Mouse (Mus musculus): ENCODE measurements around the gene Hspbap1. TPM values are rescaled to one million over a fixed set of nuclear protein-coding genes. Genes with fewer than 3 reads are reported as not detected.

Gene Hspbap1
- 15.1 and 17.3 TPM in 2 replicates for polyA plus RNA-seq (2014; fragmentation: Nextera tagmentation; extraction: Ambion mirVana)

DNA sequence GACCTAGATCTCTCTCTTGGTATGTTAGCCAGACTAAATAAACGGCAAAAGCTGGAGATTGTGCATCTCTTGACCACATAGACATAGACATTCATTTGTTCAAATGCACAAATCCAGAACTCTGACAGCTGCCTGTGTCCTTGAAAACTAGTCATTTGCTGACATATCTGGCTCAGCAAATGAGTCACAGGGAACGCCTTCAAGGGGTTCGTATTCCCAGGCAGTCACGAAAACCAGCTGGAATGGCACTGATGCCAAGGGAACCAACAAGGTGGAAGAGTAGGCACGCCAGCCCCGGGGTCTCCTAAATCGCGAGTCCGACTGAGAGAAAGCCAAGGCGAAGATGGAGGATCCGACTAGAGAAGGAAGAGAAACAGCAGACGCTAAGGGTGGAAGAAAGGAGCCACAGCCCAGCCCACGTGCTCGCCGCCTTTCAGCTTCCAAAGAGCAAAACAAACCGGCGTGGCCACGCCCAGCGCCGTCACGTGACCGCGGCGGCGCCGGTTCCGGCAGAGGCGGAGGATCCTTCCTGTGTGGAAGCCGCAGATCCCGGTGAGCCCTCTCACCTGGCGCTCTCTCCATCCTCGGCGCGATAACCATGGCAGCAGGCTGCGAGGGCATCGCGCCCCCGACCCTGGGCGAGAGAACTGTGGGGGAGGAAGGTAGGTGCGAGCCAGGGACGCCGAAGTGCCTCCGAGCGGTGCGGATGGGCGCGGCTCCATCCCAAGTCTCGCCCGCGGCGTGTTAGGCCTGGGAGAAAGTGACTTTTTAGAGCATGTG, at the start of gene Hspbap1:
Gene Hspbap1 (plus strand): TSS at position 498 of the 780 bp plus-strand sequence.
- WGBS: 1% methylated on average over 51 of the region's 51 CpGs
- peaks cover 33% of the 10 kb centered on the region for H3K4me1 ChIP-seq (replicated peaks; ENCODE audit: control insufficient read depth, insufficient read depth, low read length)
- ATAC-seq (ENCODE audit: low FRiP score) (peak; percentile 85), DNase-seq (ENCODE audit: low spot score) (peak; percentile 90)
- H3K36me3 ChIP-seq (replicated peaks; ENCODE audit: control insufficient read depth, insufficient read depth): no peaks in the 10 kb centered on the region
- H3K9me3 ChIP-seq (ENCODE audit: control insufficient read depth, low read length): no peaks in the 10 kb centered on the region
- H3K27ac ChIP-seq: peak within 1 kb of the TSS; percentile 65
- H3K4me3 ChIP-seq (replicated peaks; ENCODE audit: low read length): peak within 1 kb of the TSS; percentile 95
- no peaks in the 10 kb centered on the region for H3K27me3 ChIP-seq (ENCODE audit: control insufficient read depth, insufficient read depth, low read length)
- peak within 1 kb of the TSS; percentile 93 for H3K9ac ChIP-seq
- H3K4me2 ChIP-seq (replicated peaks): peak within 1 kb of the TSS; percentile 86

DNA sequence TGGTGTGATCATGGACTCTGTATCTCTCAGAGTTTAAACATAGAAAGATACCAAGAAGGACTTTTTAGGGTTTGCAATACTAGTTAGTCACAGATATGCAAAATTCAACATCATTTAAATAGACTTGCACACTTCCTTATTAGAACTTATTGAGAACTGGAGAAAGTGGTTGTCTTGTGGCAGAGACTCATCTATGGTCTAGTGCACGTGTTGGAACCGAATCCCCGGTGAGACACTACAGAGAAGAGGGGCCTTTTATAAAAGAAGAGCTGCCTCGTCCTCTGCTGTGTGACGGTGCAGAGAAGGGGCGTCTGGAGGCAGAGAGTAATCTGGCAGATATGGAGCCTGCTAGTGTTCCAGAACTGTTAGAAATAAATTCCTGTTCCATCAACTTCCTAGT, 45.6 kb upstream of the Hspbap1 start:
- H3K36me3 ChIP-seq (replicated peaks; ENCODE audit: control insufficient read depth, insufficient read depth): peaks cover 30% of the 10 kb centered on the region
- no peaks in the 10 kb centered on the region for H3K9me3 ChIP-seq (ENCODE audit: control insufficient read depth, low read length)
- DNase-seq (ENCODE audit: low spot score): no peak
- H3K9ac ChIP-seq: no peak overlapping the region
- H3K27ac ChIP-seq: no peak overlapping the region
- no peak overlapping the region for H3K4me2 ChIP-seq (replicated peaks)
- no peaks in the 10 kb centered on the region for H3K4me1 ChIP-seq (replicated peaks; ENCODE audit: control insufficient read depth, insufficient read depth, low read length)
- WGBS: 70% methylated on average over 6 of the region's 6 CpGs
- H3K4me3 ChIP-seq (replicated peaks; ENCODE audit: low read length): no peak overlapping the region
- no peaks in the 10 kb centered on the region for H3K27me3 ChIP-seq (ENCODE audit: control insufficient read depth, insufficient read depth, low read length)
- no peak for ATAC-seq (ENCODE audit: low FRiP score)

DNA sequence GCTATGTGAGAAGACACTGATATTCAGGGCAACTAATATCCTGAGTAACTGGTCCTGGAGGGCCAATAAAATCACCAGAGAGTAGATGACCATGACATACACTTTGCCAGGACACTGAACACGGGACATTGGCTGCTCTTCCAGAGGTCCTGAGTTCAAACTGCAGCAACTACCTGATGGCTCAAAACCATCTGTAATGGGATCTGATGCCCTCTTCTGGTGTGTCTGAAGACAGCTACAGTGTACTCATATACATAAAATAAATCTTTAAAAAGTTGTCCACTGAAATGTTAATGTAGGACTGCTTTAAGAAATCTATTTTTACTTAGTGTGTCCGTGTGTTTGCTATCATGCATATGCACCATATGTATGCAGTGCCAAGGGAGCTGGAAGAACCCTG, 43.6 kb upstream of the Hspbap1 start:
- Histone ChIP-seq H3K27ac (no peak overlapping the region), H3K4me1 (replicated peaks; ENCODE audit: control insufficient read depth, insufficient read depth, low read length) (no peaks in the 10 kb centered on the region), H3K9me3 (ENCODE audit: control insufficient read depth, low read length) (no peaks in the 10 kb centered on the region), H3K27me3 (ENCODE audit: control insufficient read depth, insufficient read depth, low read length) (no peaks in the 10 kb centered on the region), H3K36me3 (replicated peaks; ENCODE audit: control insufficient read depth, insufficient read depth) (peaks cover 33% of the 10 kb centered on the region), H3K4me3 (replicated peaks; ENCODE audit: low read length) (no peak overlapping the region), H3K4me2 (replicated peaks) (no peak overlapping the region), H3K9ac (no peak overlapping the region)
- DNase-seq (ENCODE audit: low spot score) (no peak), ATAC-seq (ENCODE audit: low FRiP score) (no peak)
- WGBS: 87% methylated on average over 2 of the region's 2 CpGs

DNA sequence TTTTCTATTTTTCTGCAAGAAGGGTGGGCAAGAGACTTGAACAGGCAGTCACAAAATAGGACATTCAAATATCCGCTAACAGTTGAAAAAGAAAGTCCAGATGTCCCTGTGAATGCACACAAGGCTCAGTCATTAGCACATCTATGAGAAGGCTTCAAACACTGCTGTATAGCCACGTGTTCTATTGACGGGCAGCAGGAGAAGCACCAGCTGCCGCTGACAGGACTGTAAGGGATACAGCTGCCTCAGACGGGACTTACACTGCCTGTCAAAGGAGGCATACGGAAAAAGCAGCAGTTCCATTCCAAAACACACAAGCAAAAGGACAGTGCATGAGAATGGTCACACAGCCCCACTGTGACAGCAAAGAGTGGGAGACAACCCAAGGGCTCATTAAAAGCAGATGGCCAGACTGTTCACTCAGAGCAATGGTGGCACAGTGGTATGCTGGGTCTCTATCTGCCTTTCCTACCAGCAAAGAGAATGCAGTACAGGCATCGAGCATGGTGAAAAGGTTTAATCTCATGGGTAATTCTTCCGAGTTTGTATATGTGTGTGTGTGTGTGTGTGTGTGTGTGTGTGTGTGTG, 40.9 kb upstream of the Hspbap1 start:
- Histone ChIP-seq H3K4me1 (replicated peaks; ENCODE audit: control insufficient read depth, insufficient read depth, low read length) (no peaks in the 10 kb centered on the region), H3K9ac (no peak overlapping the region), H3K27me3 (ENCODE audit: control insufficient read depth, insufficient read depth, low read length) (no peaks in the 10 kb centered on the region), H3K27ac (no peak overlapping the region), H3K4me2 (replicated peaks) (no peak overlapping the region), H3K4me3 (replicated peaks; ENCODE audit: low read length) (no peak overlapping the region), H3K36me3 (replicated peaks; ENCODE audit: control insufficient read depth, insufficient read depth) (peaks cover 32% of the 10 kb centered on the region), H3K9me3 (ENCODE audit: control insufficient read depth, low read length) (no peaks in the 10 kb centered on the region)
- peak; percentile 64; the same call in 1 of the 2 replicates for ATAC-seq (ENCODE audit: low FRiP score)
- DNase-seq (ENCODE audit: low spot score): peak; percentile 34
- WGBS: 30% methylated on average over 8 of the region's 8 CpGs

DNA sequence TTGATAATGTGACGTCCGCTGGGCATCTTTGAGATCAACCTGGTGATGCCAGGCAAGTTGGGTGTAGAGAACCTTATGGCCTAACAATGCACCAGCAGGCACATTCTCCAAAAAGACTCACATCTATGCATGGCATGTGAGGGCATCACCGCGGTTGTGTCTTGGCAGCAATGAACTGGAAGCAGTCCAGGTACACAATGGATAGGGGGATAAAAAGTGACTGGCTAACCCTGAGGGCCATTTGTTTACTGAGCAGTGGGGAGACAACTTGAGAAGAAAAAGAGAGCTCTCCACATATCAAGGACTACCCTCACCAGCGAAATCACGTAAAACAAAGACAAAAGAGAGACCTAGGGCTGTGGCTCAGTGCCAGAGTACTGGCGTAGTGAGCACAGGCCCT, 38.1 kb upstream of the Hspbap1 start:
- Histone ChIP-seq H3K9ac (no peak overlapping the region), H3K27ac (no peak overlapping the region), H3K4me2 (replicated peaks) (no peak overlapping the region), H3K36me3 (replicated peaks; ENCODE audit: control insufficient read depth, insufficient read depth) (peaks cover 43% of the 10 kb centered on the region), H3K9me3 (ENCODE audit: control insufficient read depth, low read length) (no peaks in the 10 kb centered on the region), H3K4me1 (replicated peaks; ENCODE audit: control insufficient read depth, insufficient read depth, low read length) (no peaks in the 10 kb centered on the region), H3K4me3 (replicated peaks; ENCODE audit: low read length) (no peak overlapping the region), H3K27me3 (ENCODE audit: control insufficient read depth, insufficient read depth, low read length) (no peaks in the 10 kb centered on the region)
- WGBS: 68% methylated on average over 7 of the region's 7 CpGs
- ATAC-seq (ENCODE audit: low FRiP score): no peak
- no peak for DNase-seq (ENCODE audit: low spot score)

DNA sequence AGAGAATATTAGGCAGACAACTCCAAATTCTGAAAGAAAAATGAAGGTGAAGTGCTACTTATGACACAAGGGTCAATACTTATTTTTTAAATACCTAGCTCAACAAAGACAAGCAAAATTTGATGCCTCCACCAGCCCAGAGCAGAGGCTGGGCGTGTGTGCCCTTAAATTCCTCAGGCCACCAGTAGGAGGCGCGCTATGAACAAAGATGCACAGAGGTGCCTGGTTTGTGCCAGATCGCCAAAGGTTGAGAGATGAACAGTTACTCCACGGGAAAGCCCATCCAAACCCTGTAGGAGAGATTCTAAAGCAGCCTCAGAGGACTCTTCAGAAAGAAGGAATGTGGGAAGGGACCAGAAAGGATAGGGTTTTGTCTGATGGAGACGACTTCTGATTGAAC, 36.1 kb upstream of the Hspbap1 start:
- no peak for ATAC-seq (ENCODE audit: low FRiP score)

DNA sequence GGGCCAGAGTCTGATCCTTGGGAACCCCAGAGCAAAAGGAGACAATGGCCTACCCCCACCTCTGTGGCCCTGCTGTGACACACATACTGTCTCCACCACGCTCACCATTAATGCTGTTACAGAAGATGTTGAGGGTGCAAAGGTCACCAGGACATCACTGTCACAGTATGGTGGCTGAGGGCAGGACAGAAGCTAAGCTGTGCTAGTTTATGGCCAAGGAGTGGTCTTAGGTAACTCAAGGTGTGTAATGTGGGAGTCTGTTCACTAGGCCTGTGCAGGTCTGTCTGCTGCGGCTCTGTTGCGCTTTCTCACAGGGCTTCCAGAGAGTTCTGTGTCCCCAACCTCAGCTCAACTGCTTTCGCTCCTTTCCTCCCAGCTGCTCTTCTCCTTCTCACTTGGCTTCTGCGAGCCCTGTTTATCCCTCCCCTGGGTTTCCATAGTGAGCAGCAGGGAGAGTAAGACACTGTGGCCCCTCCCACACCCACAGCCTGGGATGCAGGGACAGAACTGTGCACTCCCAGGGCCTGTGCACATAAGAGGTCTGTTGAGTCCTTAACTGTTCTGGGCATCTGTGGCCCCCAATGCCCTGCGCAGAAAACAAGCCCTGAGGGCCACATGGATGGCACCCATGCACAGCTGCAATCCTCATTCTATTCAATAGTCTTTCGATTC, 31.9 kb upstream of the Hspbap1 start:
- ATAC-seq (ENCODE audit: low FRiP score): peak; percentile 37; the same call in 1 of the 2 replicates
- DNase-seq (ENCODE audit: low spot score): no peak
- peaks cover 12% of the 10 kb centered on the region; the same call in 1 of the 2 replicates for H3K36me3 ChIP-seq (replicated peaks; ENCODE audit: control insufficient read depth, insufficient read depth)

More for the DNA sequence above, 36.1 kb upstream of the Hspbap1 start:
- H3K27ac ChIP-seq: no peak overlapping the region
- no peak overlapping the region for H3K9ac ChIP-seq
- WGBS: 18% methylated on average over 6 of the region's 6 CpGs
- H3K27me3 ChIP-seq (ENCODE audit: control insufficient read depth, insufficient read depth, low read length): no peaks in the 10 kb centered on the region
- H3K4me2 ChIP-seq (replicated peaks): no peak overlapping the region
- no peak overlapping the region for H3K4me3 ChIP-seq (replicated peaks; ENCODE audit: low read length)
- DNase-seq (ENCODE audit: low spot score): no peak
- peaks cover 5% of the 10 kb centered on the region; the same call in 1 of the 2 replicates for H3K4me1 ChIP-seq (replicated peaks; ENCODE audit: control insufficient read depth, insufficient read depth, low read length)
- H3K9me3 ChIP-seq (ENCODE audit: control insufficient read depth, low read length): no peaks in the 10 kb centered on the region
- peaks cover 34% of the 10 kb centered on the region; the same call in 1 of the 2 replicates for H3K36me3 ChIP-seq (replicated peaks; ENCODE audit: control insufficient read depth, insufficient read depth)

DNA sequence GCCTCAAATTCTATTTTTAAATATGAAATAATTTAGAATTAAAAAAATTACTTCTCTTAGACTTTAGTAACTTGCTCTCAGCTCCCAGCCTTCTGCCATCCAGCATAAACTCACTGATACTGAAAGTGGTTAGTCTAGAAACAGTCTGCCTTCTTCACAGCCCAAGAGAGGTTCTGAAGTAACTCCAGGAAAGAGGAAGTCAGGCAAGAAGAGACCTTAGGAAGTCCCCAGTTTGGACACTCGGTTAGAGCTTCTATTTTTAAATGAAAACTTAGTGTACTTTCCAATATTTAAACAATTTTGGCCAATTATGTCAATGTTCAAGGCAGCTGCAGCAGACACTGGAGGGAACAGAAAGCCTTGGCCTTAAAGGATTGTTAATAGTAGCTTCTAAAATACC, 30.6 kb upstream of the Hspbap1 start:
- ATAC-seq (ENCODE audit: low FRiP score): no peak
- 76% methylated on average over 1 of the region's 1 CpGs for WGBS

More for the DNA sequence above, 31.9 kb upstream of the Hspbap1 start:
- Histone ChIP-seq H3K4me1 (replicated peaks; ENCODE audit: control insufficient read depth, insufficient read depth, low read length) (peaks cover 5% of the 10 kb centered on the region; the same call in 1 of the 2 replicates), H3K27ac (no peak overlapping the region), H3K9ac (no peak overlapping the region), H3K4me3 (replicated peaks; ENCODE audit: low read length) (no peak overlapping the region), H3K27me3 (ENCODE audit: control insufficient read depth, insufficient read depth, low read length) (no peaks in the 10 kb centered on the region), H3K4me2 (replicated peaks) (no peak overlapping the region), H3K9me3 (ENCODE audit: control insufficient read depth, low read length) (no peaks in the 10 kb centered on the region)
- 62% methylated on average over 7 of the region's 7 CpGs for WGBS

DNA sequence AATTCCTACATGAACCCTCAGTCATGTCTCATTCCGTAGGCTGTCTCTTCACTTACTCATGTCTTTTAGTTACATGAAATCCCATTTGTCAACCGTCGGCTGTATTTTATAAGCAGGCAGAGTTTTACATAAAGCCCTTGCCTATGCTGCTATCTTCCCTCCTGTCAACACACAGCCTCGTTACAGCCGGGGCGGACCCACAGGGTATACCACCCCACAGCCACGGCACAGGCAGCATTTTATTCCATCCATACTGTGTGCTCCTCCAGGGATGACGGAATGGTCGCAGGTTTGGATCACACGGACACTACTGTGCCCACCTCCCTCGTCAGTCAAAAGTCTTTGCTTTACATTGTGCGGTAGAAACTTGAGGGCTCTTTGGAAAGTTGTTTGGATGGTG, 29.8 kb upstream of the Hspbap1 start:
- Histone ChIP-seq H3K9ac (no peak overlapping the region), H3K4me2 (replicated peaks) (no peak overlapping the region), H3K27ac (no peak overlapping the region), H3K36me3 (replicated peaks; ENCODE audit: control insufficient read depth, insufficient read depth) (0 out of 2 replicates have a peak, but pooled peaks cover under 1% of the 10 kb centered on the region), H3K27me3 (ENCODE audit: control insufficient read depth, insufficient read depth, low read length) (no peaks in the 10 kb centered on the region), H3K9me3 (ENCODE audit: control insufficient read depth, low read length) (no peaks in the 10 kb centered on the region), H3K4me1 (replicated peaks; ENCODE audit: control insufficient read depth, insufficient read depth, low read length) (peaks cover 5% of the 10 kb centered on the region; the same call in 1 of the 2 replicates), H3K4me3 (replicated peaks; ENCODE audit: low read length) (no peak overlapping the region)
- no peak for ATAC-seq (ENCODE audit: low FRiP score)
- DNase-seq (ENCODE audit: low spot score): no peak
- WGBS: 82% methylated on average over 12 of the region's 12 CpGs

More for the DNA sequence above, 30.6 kb upstream of the Hspbap1 start:
- Histone ChIP-seq H3K27ac (no peak overlapping the region), H3K27me3 (ENCODE audit: control insufficient read depth, insufficient read depth, low read length) (no peaks in the 10 kb centered on the region), H3K4me2 (replicated peaks) (no peak overlapping the region), H3K4me3 (replicated peaks; ENCODE audit: low read length) (no peak overlapping the region), H3K9me3 (ENCODE audit: control insufficient read depth, low read length) (no peaks in the 10 kb centered on the region), H3K36me3 (replicated peaks; ENCODE audit: control insufficient read depth, insufficient read depth) (peaks cover 9% of the 10 kb centered on the region; the same call in 1 of the 2 replicates), H3K4me1 (replicated peaks; ENCODE audit: control insufficient read depth, insufficient read depth, low read length) (peaks cover 5% of the 10 kb centered on the region; the same call in 1 of the 2 replicates), H3K9ac (no peak overlapping the region)
- no peak for DNase-seq (ENCODE audit: low spot score)
